Mouse (Mus musculus) small intestine, adult 2 months (tissue): ENCODE measurements around the gene Pm20d1. TPM values are rescaled to one million over a fixed set of nuclear protein-coding genes. Genes with fewer than 3 reads are reported as not detected.
A peak's percentile ranks its signal among the peaks of the same experiment; 100 is the strongest.
"Not testable (repeated sequence)": the region's sequence is repeated elsewhere in the genome, so short reads cannot be mapped to it uniquely, and the experiment has no call there.

Source experiments
- H3K27ac ChIP-seq: fragments of 200-500 bp; 2 replicates; pipeline ENCODE4 v1.5.1; 2012; ENCODE audit warnings: low read depth, low read length, control low read depth, inconsistent platforms; ENCODE audit not compliant: insufficient read depth
- H3K27me3 ChIP-seq: fragments of 200-500 bp; 2 replicates; pipeline ENCODE4 v1.6.1; 2012; ENCODE audit warnings: mild to moderate bottlenecking, moderate library complexity, low read length, inconsistent platforms; ENCODE audit not compliant: control insufficient read depth, insufficient read depth
- H3K36me3 ChIP-seq: fragments of 200-500 bp; 2 replicates; pipeline ENCODE4 v1.6.1; 2012; ENCODE audit warnings: mild to moderate bottlenecking, low read length, control low read depth, inconsistent platforms; ENCODE audit not compliant: control insufficient read depth, insufficient read depth
- H3K4me1 ChIP-seq: fragments of 200-500 bp; 2 replicates; pipeline ENCODE4 v1.6.1; 2012; ENCODE audit warnings: low read length, inconsistent platforms, mixed read lengths; ENCODE audit not compliant: control insufficient read depth, insufficient read depth, insufficient read length
- H3K4me3 ChIP-seq: fragments of 200-500 bp; 2 replicates; pipeline ENCODE4 v1.5.1; 2012; ENCODE audit warnings: low read depth, mild to moderate bottlenecking, control low read depth, inconsistent platforms, low read length, moderate library complexity
- CTCF ChIP-seq: fragments of 200-500 bp; IDR thresholded peaks from 2 replicates; pipeline ENCODE4 v1.5.1; 2012; ENCODE audit warnings: low read depth, mild to moderate bottlenecking, control low read depth, inconsistent platforms, low read length, moderate library complexity, mixed read lengths; ENCODE audit not compliant: insufficient replicate concordance, insufficient read length; ENCODE audit errors: extremely low read depth
- POLR2A ChIP-seq: fragments of 200-500 bp; IDR thresholded peaks from 2 replicates; pipeline ENCODE4 v1.6.1; 2012; ENCODE audit warnings: low read depth, mild to moderate bottlenecking, control low read depth, inconsistent platforms, low read length, moderate library complexity
- WGBS: fragments of 180-500 bp; shearing (Covaris S2); methylation state at CpG from one replicate; pipeline ENCODE4 v1.1.7; 2018; 5-methylcytosine and 5-hydroxymethylcytosine counted together
- polyA plus RNA-seq: library from polyadenylated mRNA; depleted of rRNA; stranded (reverse); fragments of >200 nt; gene quantifications from 2 replicates; pipeline ENCODE4 v1.2.3, GENCODE M21; 2012

The Pm20d1 gene
- polyA plus RNA-seq, 1 experiment = 33.0 TPM

DNA sequence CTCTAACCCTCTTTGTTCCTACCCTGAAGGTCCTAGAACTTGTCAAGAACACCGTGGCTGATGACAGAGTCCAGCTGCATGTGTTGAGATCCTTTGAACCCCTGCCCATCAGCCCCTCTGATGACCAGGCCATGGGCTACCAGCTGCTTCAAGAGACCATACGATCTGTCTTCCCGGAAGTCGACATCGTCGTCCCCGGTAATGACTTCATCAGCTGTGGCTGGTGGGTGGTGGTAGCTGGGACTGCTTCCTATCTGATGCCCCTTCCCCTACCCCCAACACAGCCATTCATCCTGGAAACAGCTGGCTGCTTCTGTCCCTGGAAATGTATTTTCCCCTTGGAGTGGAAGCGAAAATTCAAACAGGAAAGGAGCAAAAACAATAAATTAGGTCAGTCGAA is 14.8 kb downstream of the Pm20d1 start:
- H3K27me3 ChIP-seq = no peaks in the 10 kb centered on the region
- H3K27ac ChIP-seq = no peak overlapping the region
- H3K4me3 ChIP-seq = no peak overlapping the region
- TF ChIP-seq POLR2A = no peak
- TF ChIP-seq CTCF = no peak
- peaks cover 8% of the 10 kb centered on the region for H3K36me3 ChIP-seq
- 81% methylated on average over 9 of the region's 9 CpGs for WGBS
- H3K4me1 ChIP-seq = no peaks in the 10 kb centered on the region

DNA sequence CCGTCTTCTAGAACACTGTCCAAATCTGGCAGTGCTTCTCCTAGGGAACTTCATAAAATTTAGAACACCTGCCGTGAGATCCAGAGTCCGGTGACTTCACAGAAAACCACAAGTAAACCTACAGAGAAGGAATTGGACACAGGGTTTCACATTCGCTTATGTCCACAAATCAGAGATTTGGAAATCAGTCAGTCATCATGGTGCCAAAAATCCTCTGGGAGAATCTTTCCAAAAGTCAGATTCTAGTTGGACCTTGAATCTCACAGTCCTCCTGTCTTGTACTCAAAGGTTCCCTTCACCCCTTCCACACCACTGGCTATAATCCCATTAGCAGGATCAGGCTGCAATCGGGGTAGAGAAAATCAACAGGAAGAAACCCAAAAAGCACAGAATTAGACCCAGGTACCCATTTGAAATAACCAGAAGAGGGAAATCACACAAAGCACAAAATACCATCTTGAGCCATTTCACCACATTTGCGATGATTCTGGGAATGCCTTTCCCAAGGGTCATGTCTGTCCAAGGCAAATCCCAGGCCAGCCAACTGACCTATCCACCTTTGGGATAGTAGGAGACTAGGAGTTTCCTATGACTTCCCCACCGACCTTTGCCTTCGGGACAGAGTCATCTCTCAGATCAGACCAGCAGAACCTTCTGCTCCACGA is 15.6 kb downstream of the Pm20d1 start:
- TF ChIP-seq POLR2A (no peak), CTCF (no peak)
- Histone ChIP-seq H3K27me3 (no peaks in the 10 kb centered on the region), H3K4me1 (no peaks in the 10 kb centered on the region), H3K36me3 (peaks cover 9% of the 10 kb centered on the region), H3K27ac (no peak overlapping the region), H3K4me3 (no peak overlapping the region)
- 92% methylated on average over 9 of the region's 9 CpGs for WGBS

DNA sequence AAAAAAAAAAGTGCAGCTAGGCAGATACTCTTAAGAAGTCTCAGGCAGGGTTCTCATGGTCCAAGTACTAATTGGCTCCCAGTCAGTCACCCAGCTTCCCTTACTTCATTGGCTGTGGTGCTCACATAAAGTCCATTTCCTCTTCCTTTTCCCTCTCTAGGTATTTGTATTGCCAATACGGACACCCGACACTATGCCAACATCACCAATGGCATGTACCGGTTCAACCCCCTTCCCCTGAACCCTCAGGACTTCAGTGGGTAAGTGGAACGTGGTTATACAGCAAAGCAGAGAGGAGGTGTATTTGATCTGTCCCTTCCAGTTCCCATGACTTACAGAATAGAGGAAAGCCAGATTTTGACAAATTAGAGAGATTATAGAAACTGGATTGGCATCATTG is 16.6 kb downstream of the Pm20d1 start:
- WGBS = 93% methylated on average over 4 of the region's 4 CpGs
- H3K27me3 ChIP-seq = no peaks in the 10 kb centered on the region
- TF ChIP-seq CTCF = no peak
- TF ChIP-seq POLR2A = no peak

DNA sequence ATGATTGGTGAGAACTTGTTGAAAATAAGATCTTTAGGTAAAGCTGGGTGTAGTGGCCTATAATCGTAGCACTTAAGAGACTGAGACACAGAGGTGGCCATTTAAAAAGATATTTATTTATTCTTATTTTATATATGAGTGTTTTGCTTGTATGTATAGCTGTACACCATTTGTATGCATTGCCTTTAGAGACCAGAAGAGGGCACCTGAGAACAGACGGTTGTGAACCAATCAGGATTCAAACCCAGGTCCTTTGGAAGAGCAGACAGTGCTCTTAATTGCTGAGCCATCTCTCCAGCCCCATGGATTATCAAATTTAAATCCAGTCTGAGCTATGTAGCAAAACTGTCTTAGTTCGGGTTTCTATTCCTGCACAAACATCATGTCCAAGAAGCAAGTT is 17.0 kb downstream of the Pm20d1 start:
- no peak overlapping the region for H3K27ac ChIP-seq
- H3K27me3 ChIP-seq = 0 out of 2 replicates have a peak, but pooled peaks cover under 1% of the 10 kb centered on the region
- WGBS = 86% methylated on average over 3 of the region's 3 CpGs
- no peaks in the 10 kb centered on the region for H3K4me1 ChIP-seq
- TF ChIP-seq CTCF = no peak
- H3K36me3 ChIP-seq = peaks cover 9% of the 10 kb centered on the region
- no peak overlapping the region for H3K4me3 ChIP-seq

More for the DNA sequence above, 16.6 kb downstream of the Pm20d1 start:
- Histone ChIP-seq H3K27ac (no peak overlapping the region), H3K36me3 (peaks cover 9% of the 10 kb centered on the region), H3K4me3 (no peak overlapping the region), H3K4me1 (no peaks in the 10 kb centered on the region)

DNA sequence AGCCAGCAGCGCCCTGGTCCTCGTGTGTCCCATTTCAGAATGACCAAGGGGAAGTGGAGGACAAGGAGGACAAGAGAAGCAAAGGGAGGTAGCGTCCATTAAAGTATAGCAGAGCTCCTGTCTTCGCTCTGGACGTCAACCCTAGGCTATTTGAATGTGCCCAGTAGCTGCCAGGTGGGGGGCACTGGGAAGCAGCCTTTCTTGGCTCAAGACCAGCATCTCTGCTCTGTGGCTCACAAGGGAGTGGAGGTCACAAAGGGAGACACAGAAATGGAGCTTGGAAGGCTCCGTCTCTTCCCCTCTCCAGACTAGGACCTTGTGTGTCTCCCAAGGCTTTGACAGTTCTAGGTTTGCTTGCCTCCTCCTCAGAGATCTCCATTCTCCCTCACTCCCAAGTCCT is 19.7 kb downstream of the Pm20d1 start:
- no peaks in the 10 kb centered on the region for H3K4me1 ChIP-seq
- peaks cover 9% of the 10 kb centered on the region for H3K36me3 ChIP-seq
- no peak overlapping the region for H3K27ac ChIP-seq
- H3K27me3 ChIP-seq = 0 out of 2 replicates have a peak, but pooled peaks cover 2% of the 10 kb centered on the region
- TF ChIP-seq CTCF (no peak), POLR2A (no peak)
- no peak overlapping the region for H3K4me3 ChIP-seq
- 54% methylated on average over 6 of the region's 6 CpGs for WGBS

DNA sequence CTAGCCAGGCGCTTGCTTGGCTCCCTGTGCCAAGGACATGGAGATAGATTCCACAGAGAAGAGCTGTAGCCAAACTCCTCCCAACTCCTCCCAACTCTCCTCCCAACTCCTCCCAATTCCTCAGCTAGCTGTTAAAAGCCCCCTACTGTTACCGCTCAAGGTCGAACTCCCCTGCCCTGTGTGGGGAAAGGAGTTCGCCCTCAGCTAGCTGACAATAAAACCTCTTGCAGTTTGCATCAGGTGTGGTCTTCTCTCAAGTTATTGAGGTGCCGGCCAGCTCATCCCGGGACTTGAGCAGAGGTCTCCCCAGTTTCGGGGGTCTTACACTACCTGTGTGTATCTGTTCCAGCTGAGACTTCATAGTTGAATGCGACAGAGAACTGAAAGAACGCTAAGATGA is 23.2 kb downstream of the Pm20d1 start:
- H3K27me3 ChIP-seq, H3K36me3 ChIP-seq, H3K4me1 ChIP-seq: not testable (repeated sequence)
- Histone ChIP-seq H3K4me3 (0 out of 2 replicates have a peak overlapping the region, but pooled peaks have one; percentile 6), H3K27ac (peak overlapping the region; percentile 9; the same call in 1 of the 2 replicates)
- WGBS = 85% methylated on average over 9 of the region's 9 CpGs

DNA sequence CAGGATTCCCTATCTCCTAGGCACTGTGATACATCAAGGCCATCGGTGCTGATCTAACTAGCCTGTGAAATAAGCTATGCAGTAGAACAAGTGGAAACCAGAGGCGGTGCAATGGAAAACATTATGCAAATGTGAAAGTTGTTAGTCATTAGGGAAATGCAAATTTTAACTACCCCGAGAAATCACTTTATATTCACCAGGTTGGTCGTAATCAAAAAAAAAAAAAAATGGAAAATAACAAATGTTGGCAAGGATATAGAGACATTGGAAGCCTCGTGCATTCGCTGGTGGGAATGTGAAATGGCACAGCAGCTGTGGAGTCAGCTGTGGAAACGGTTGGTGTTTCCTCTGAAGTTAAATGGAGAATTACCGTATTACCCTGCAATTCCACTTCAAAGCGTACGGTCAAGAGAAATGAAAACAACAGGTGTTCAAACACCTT is 23.7 kb downstream of the Pm20d1 start:
- WGBS = 63% methylated on average over 10 of the region's 10 CpGs
- H3K36me3 ChIP-seq = peaks cover 3% of the 10 kb centered on the region; the same call in 1 of the 2 replicates
- TF ChIP-seq POLR2A = no peak
- TF ChIP-seq CTCF = no peak
- 0 out of 2 replicates have a peak, but pooled peaks cover 2% of the 10 kb centered on the region for H3K27me3 ChIP-seq
- peak overlapping the region; percentile 9; the same call in 1 of the 2 replicates for H3K27ac ChIP-seq
- no peaks in the 10 kb centered on the region for H3K4me1 ChIP-seq
- no peak overlapping the region for H3K4me3 ChIP-seq
